Mouse (Mus musculus) CH12.LX (cell line): ENCODE measurements at regions not wholly inside any gene's neighbourhood (a gene's known extent, or its start where the extent isn't known, plus 50 kb on each side); places are given as distances from the start of the nearest gene placed in this dataset.

Experiments used
- CHD1 ChIP-seq: IDR thresholded peaks from 2 replicates; pipeline ENCODE4 v1.6.1; 2012; ENCODE audit warnings: low read depth, low read length, improper control_type of control experiment, inconsistent platforms
- CTCF ChIP-seq, 2 experiments: IDR thresholded peaks in 1 of 2; conservative IDR thresholded peaks in 1 of 2; 2 replicates each; pipeline ENCODE4 v1.5.1; 2011 to 2012; ENCODE audit warnings: low read depth in 2 of 2, low read length in 2 of 2, improper control_type of control experiment in 1 of 2, inconsistent platforms in 1 of 2, mild to moderate bottlenecking in 1 of 2, moderate library complexity in 1 of 2
- EP300 ChIP-seq: IDR thresholded peaks from 2 replicates; pipeline ENCODE4 v1.6.1; 2011; ENCODE audit warnings: low read length, improper control_type of control experiment
- JUND ChIP-seq: conservative IDR thresholded peaks from 2 replicates; pipeline ENCODE4 v1.6.1; 2011; ENCODE audit warnings: low read depth, low read length, improper control_type of control experiment
- MAZ ChIP-seq: IDR thresholded peaks from 2 replicates; pipeline ENCODE4 v1.6.1; 2012; ENCODE audit warnings: low read depth, mild to moderate bottlenecking, inconsistent platforms, low read length, improper control_type of control experiment, moderate library complexity
- NRF1 ChIP-seq: IDR thresholded peaks from 2 replicates; pipeline ENCODE4 v1.6.1; 2014; ENCODE audit warnings: low read depth, mild to moderate bottlenecking, inconsistent platforms, low read length, improper control_type of control experiment, moderate library complexity
- PAX5 ChIP-seq: IDR thresholded peaks from 2 replicates; pipeline ENCODE4 v1.6.1; 2012; ENCODE audit warnings: low read length, inconsistent platforms, mixed read lengths
- POLR2AphosphoS2 ChIP-seq: IDR thresholded peaks from 2 replicates; pipeline ENCODE4 v1.6.1; 2011; ENCODE audit warnings: low read depth, low read length, improper control_type of control experiment
- RAD21 ChIP-seq: IDR thresholded peaks from 2 replicates; pipeline ENCODE4 v1.6.1; 2011; ENCODE audit warnings: low read depth, mild to moderate bottlenecking, low read length, improper control_type of control experiment, moderate library complexity
- SIN3A ChIP-seq: IDR thresholded peaks from 2 replicates; pipeline ENCODE4 v1.6.1; 2012; ENCODE audit warnings: low read length, improper control_type of control experiment, inconsistent platforms
- USF1 ChIP-seq: IDR thresholded peaks from 2 replicates; pipeline ENCODE4 v1.6.1; 2014; ENCODE audit warnings: low read depth, mild to moderate bottlenecking, inconsistent platforms, low read length, improper control_type of control experiment
- USF2 ChIP-seq: conservative IDR thresholded peaks from 2 replicates; pipeline ENCODE4 v1.6.1; 2011; ENCODE audit warnings: low read depth, low read length, improper control_type of control experiment

DNA sequence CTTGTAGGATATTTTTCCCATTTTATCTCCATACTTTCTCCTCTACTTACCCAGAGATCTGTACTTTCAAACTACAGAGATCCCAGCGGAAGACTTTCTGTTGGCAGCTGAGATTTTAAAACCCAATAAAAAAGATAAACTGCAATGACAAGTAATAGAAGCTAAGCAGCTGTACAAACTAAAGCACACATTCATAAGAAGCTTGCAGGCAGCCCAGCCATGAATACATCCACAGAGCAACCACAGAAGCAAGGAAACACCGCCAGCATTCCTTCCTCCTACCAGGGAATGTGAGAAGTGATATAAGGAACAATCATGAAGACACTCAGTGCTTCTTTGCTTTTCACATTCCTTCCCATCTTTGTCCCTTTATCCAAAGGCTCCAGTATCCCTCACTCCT, 372.1 kb upstream of the Slco3a1 start:
- TF ChIP-seq USF2: no peak
- TF ChIP-seq POLR2AphosphoS2: no peak
- TF ChIP-seq EP300: no peak
- no peak for TF ChIP-seq JUND
- no peak for TF ChIP-seq SIN3A
- TF ChIP-seq MAZ: no peak
- no peak for TF ChIP-seq RAD21
- no peak for TF ChIP-seq NRF1
- TF ChIP-seq CTCF (conservative IDR thresholded peaks at IDR 0.05 in 1 of 2, IDR thresholded peaks at IDR 0.05 in 1 of 2; ENCODE audit: low read depth in 2 of 2, low read length in 2 of 2): no peak
- no peak for TF ChIP-seq USF1
- TF ChIP-seq CHD1: no peak
- TF ChIP-seq PAX5: no peak
